Mouse (Mus musculus): Measurements from ENCODE around the gene Rnf41. TPM values are rescaled to one million over a fixed set of nuclear protein-coding genes. Genes with fewer than 3 reads are reported as not detected.

Gene Rnf41
- polyA plus RNA-seq, 1 experiment from 2014 or later, result 80.3 TPM

GRCm38 (mm10) chr10:128409692-128410559, 1.5 kb upstream of the Rnf41 start:
- Histone ChIP-seq H3K9ac (replicated peaks; ENCODE audit: low read length) (peak overlapping the region; percentile 66), H3K27ac (replicated peaks; ENCODE audit: low read depth, low read length) (peak overlapping the region; percentile 88), H3K4me3 (replicated peaks; ENCODE audit: low read depth, low read length) (peak overlapping the region; percentile 97), H3K4me1 (ENCODE audit: control insufficient read depth, insufficient read depth, low read length) (peaks cover 25% of the 10 kb centered on the region), H3K4me2 (ENCODE audit: low read length) (peak overlapping the region; percentile 98), H3K9me3 (ENCODE audit: control insufficient read depth, low read length) (no peaks in the 10 kb centered on the region), H3K27me3 (ENCODE audit: control insufficient read depth, insufficient read depth, low read length) (no peaks in the 10 kb centered on the region), H3K36me3 (ENCODE audit: control insufficient read depth, insufficient read depth, low read length) (peaks cover 27% of the 10 kb centered on the region)
- peak; percentile 97 for DNase-seq
- WGBS, result 6% methylated on average over 36 of the region's 36 CpGs
- ATAC-seq (ENCODE audit: low FRiP score, low TSS enrichment), result peak; percentile 89

- no peak for ATAC-seq (ENCODE audit: low FRiP score, low TSS enrichment)
- peak overlapping the region; percentile 84; the same call in 1 of the 2 replicates for H3K9ac ChIP-seq (replicated peaks; ENCODE audit: low read length)
- H3K4me3 ChIP-seq (replicated peaks; ENCODE audit: low read depth, low read length), result peak overlapping the region; percentile 97
- peaks cover 25% of the 10 kb centered on the region for H3K4me1 ChIP-seq (ENCODE audit: control insufficient read depth, insufficient read depth, low read length)
- WGBS, result 28% methylated on average over 4 of the region's 4 CpGs
- no peaks in the 10 kb centered on the region for H3K9me3 ChIP-seq (ENCODE audit: control insufficient read depth, low read length)
- peak overlapping the region; percentile 98 for H3K4me2 ChIP-seq (ENCODE audit: low read length)
- no peaks in the 10 kb centered on the region for H3K27me3 ChIP-seq (ENCODE audit: control insufficient read depth, insufficient read depth, low read length)
- H3K27ac ChIP-seq (replicated peaks; ENCODE audit: low read depth, low read length), result peak overlapping the region; percentile 88; the same call in 1 of the 2 replicates
- no peak for DNase-seq
- H3K36me3 ChIP-seq (ENCODE audit: control insufficient read depth, insufficient read depth, low read length), result peaks cover 30% of the 10 kb centered on the region
Observed at GRCm38 (mm10) chr10:128410560-128410845, 954 bp upstream of the Rnf41 start.

GRCm38 (mm10) chr10:128412055-128412381, 561 bp downstream of the Rnf41 start:
- peak overlapping the region; percentile 84 for H3K9ac ChIP-seq (replicated peaks; ENCODE audit: low read length)
- peak overlapping the region; percentile 98 for H3K4me2 ChIP-seq (ENCODE audit: low read length)
- ATAC-seq (ENCODE audit: low FRiP score, low TSS enrichment), result no peak
- no peaks in the 10 kb centered on the region for H3K9me3 ChIP-seq (ENCODE audit: control insufficient read depth, low read length)
- under 1% methylated on average over 14 of the region's 14 CpGs for WGBS
- no peaks in the 10 kb centered on the region for H3K27me3 ChIP-seq (ENCODE audit: control insufficient read depth, insufficient read depth, low read length)
- H3K27ac ChIP-seq (replicated peaks; ENCODE audit: low read depth, low read length), result peak overlapping the region; percentile 93
- peak overlapping the region; percentile 97 for H3K4me3 ChIP-seq (replicated peaks; ENCODE audit: low read depth, low read length)
- DNase-seq, result peak; percentile 66
- H3K36me3 ChIP-seq (ENCODE audit: control insufficient read depth, insufficient read depth, low read length), result peaks cover 35% of the 10 kb centered on the region
- peaks cover 25% of the 10 kb centered on the region for H3K4me1 ChIP-seq (ENCODE audit: control insufficient read depth, insufficient read depth, low read length)

GRCm38 (mm10) chr10:128412558-128412957, 1.1 kb downstream of the Rnf41 start:
- DNase-seq (no peak), ATAC-seq (ENCODE audit: low FRiP score, low TSS enrichment) (no peak)
- Histone ChIP-seq H3K9ac (replicated peaks; ENCODE audit: low read length) (peak overlapping the region; percentile 84), H3K27me3 (ENCODE audit: control insufficient read depth, insufficient read depth, low read length) (no peaks in the 10 kb centered on the region), H3K4me3 (replicated peaks; ENCODE audit: low read depth, low read length) (peak overlapping the region; percentile 97), H3K4me2 (ENCODE audit: low read length) (peak overlapping the region; percentile 98), H3K4me1 (ENCODE audit: control insufficient read depth, insufficient read depth, low read length) (peaks cover 25% of the 10 kb centered on the region), H3K36me3 (ENCODE audit: control insufficient read depth, insufficient read depth, low read length) (peaks cover 37% of the 10 kb centered on the region), H3K27ac (replicated peaks; ENCODE audit: low read depth, low read length) (peak overlapping the region; percentile 93), H3K9me3 (ENCODE audit: control insufficient read depth, low read length) (no peaks in the 10 kb centered on the region)
- 53% methylated on average over 1 of the region's 1 CpGs for WGBS

- no peak overlapping the region for H3K4me3 ChIP-seq (replicated peaks; ENCODE audit: low read depth, low read length)
Observed at GRCm38 (mm10) chr10:128413076-128413475, 1.6 kb downstream of the Rnf41 start.

GRCm38 (mm10) chr10:128414848-128415247, 3.4 kb downstream of the Rnf41 start:
- H3K9ac ChIP-seq (replicated peaks; ENCODE audit: low read length), result no peak overlapping the region
- 95% methylated on average over 5 of the region's 5 CpGs for WGBS
- no peak overlapping the region for H3K27ac ChIP-seq (replicated peaks; ENCODE audit: low read depth, low read length)
- no peaks in the 10 kb centered on the region for H3K27me3 ChIP-seq (ENCODE audit: control insufficient read depth, insufficient read depth, low read length)
- H3K4me2 ChIP-seq (ENCODE audit: low read length), result no peak overlapping the region
- peaks cover 51% of the 10 kb centered on the region for H3K36me3 ChIP-seq (ENCODE audit: control insufficient read depth, insufficient read depth, low read length)
- DNase-seq (no peak), ATAC-seq (ENCODE audit: low FRiP score, low TSS enrichment) (no peak)
- H3K9me3 ChIP-seq (ENCODE audit: control insufficient read depth, low read length), result no peaks in the 10 kb centered on the region
- peaks cover 16% of the 10 kb centered on the region for H3K4me1 ChIP-seq (ENCODE audit: control insufficient read depth, insufficient read depth, low read length)
- H3K4me3 ChIP-seq (replicated peaks; ENCODE audit: low read depth, low read length), result no peak overlapping the region

More at GRCm38 (mm10) chr10:128413076-128413475, 1.6 kb downstream of the Rnf41 start:
- H3K9me3 ChIP-seq (ENCODE audit: control insufficient read depth, low read length), result no peaks in the 10 kb centered on the region
- no peaks in the 10 kb centered on the region for H3K27me3 ChIP-seq (ENCODE audit: control insufficient read depth, insufficient read depth, low read length)
- peaks cover 37% of the 10 kb centered on the region for H3K36me3 ChIP-seq (ENCODE audit: control insufficient read depth, insufficient read depth, low read length)
- WGBS, result 74% methylated on average over 1 of the region's 1 CpGs
- no peak for ATAC-seq (ENCODE audit: low FRiP score, low TSS enrichment)
- no peak overlapping the region for H3K27ac ChIP-seq (replicated peaks; ENCODE audit: low read depth, low read length)
- DNase-seq, result no peak
- peak overlapping the region; percentile 98 for H3K4me2 ChIP-seq (ENCODE audit: low read length)
- peaks cover 22% of the 10 kb centered on the region for H3K4me1 ChIP-seq (ENCODE audit: control insufficient read depth, insufficient read depth, low read length)
- peak overlapping the region; percentile 84; the same call in 1 of the 2 replicates for H3K9ac ChIP-seq (replicated peaks; ENCODE audit: low read length)

- Histone ChIP-seq H3K4me2 (ENCODE audit: low read length) (no peak overlapping the region), H3K4me1 (ENCODE audit: control insufficient read depth, insufficient read depth, low read length) (no peaks in the 10 kb centered on the region), H3K4me3 (replicated peaks; ENCODE audit: low read depth, low read length) (no peak overlapping the region), H3K27me3 (ENCODE audit: control insufficient read depth, insufficient read depth, low read length) (no peaks in the 10 kb centered on the region), H3K36me3 (ENCODE audit: control insufficient read depth, insufficient read depth, low read length) (peaks cover 77% of the 10 kb centered on the region), H3K27ac (replicated peaks; ENCODE audit: low read depth, low read length) (no peak overlapping the region), H3K9me3 (ENCODE audit: control insufficient read depth, low read length) (no peaks in the 10 kb centered on the region), H3K9ac (replicated peaks; ENCODE audit: low read length) (no peak overlapping the region)
- ATAC-seq (ENCODE audit: low FRiP score, low TSS enrichment) (no peak), DNase-seq (no peak)
- 86% methylated on average over 5 of the region's 5 CpGs for WGBS
Observed at GRCm38 (mm10) chr10:128422426-128422825, 11.0 kb downstream of the Rnf41 start.

- H3K4me3 ChIP-seq (replicated peaks; ENCODE audit: low read depth, low read length), result no peak overlapping the region
- no peaks in the 10 kb centered on the region for H3K9me3 ChIP-seq (ENCODE audit: control insufficient read depth, low read length)
- DNase-seq, result no peak
- no peak overlapping the region for H3K9ac ChIP-seq (replicated peaks; ENCODE audit: low read length)
- 83% methylated on average over 7 of the region's 7 CpGs for WGBS
- no peaks in the 10 kb centered on the region for H3K27me3 ChIP-seq (ENCODE audit: control insufficient read depth, insufficient read depth, low read length)
- H3K36me3 ChIP-seq (ENCODE audit: control insufficient read depth, insufficient read depth, low read length), result peaks cover 78% of the 10 kb centered on the region
- H3K4me2 ChIP-seq (ENCODE audit: low read length), result no peak overlapping the region
- H3K4me1 ChIP-seq (ENCODE audit: control insufficient read depth, insufficient read depth, low read length), result no peaks in the 10 kb centered on the region
- H3K27ac ChIP-seq (replicated peaks; ENCODE audit: low read depth, low read length), result no peak overlapping the region
- no peak for ATAC-seq (ENCODE audit: low FRiP score, low TSS enrichment)
Observed at GRCm38 (mm10) chr10:128424604-128425003, 13.1 kb downstream of the Rnf41 start.

- H3K9ac ChIP-seq (replicated peaks; ENCODE audit: low read length), result no peak overlapping the region
- DNase-seq, result no peak
- H3K27ac ChIP-seq (replicated peaks; ENCODE audit: low read depth, low read length), result no peak overlapping the region
- WGBS, result 95% methylated on average over 3 of the region's 3 CpGs
- no peak overlapping the region for H3K4me2 ChIP-seq (ENCODE audit: low read length)
- H3K4me1 ChIP-seq (ENCODE audit: control insufficient read depth, insufficient read depth, low read length), result no peaks in the 10 kb centered on the region
- ATAC-seq (ENCODE audit: low FRiP score, low TSS enrichment), result no peak
- H3K36me3 ChIP-seq (ENCODE audit: control insufficient read depth, insufficient read depth, low read length), result peaks cover 78% of the 10 kb centered on the region
- H3K27me3 ChIP-seq (ENCODE audit: control insufficient read depth, insufficient read depth, low read length), result no peaks in the 10 kb centered on the region
- no peaks in the 10 kb centered on the region for H3K9me3 ChIP-seq (ENCODE audit: control insufficient read depth, low read length)
- no peak overlapping the region for H3K4me3 ChIP-seq (replicated peaks; ENCODE audit: low read depth, low read length)
Observed at GRCm38 (mm10) chr10:128425260-128425659, 13.8 kb downstream of the Rnf41 start.

All from midbrain, embryonic 14.5 days (tissue).